Mouse (Mus musculus) mature B cell (primary cell): ENCODE measurements around the gene Gm3043.
"Not testable (repeated sequence)": the region's sequence is repeated elsewhere in the genome, so short reads cannot be mapped to it uniquely, and the experiment has no call there.

Source experiments
- in situ Hi-C: fragments of 300-500 bp; cut with MboI; formaldehyde crosslinking; loops from 2 replicates; pipeline ENCODE4 v1.14.3; 2019

Gm3043 gene

GRCm38 (mm10) chr14:3688483-3688882, at the start of gene Gm3043:
Gene Gm3043 (plus strand): TSS chr14:3688783.
- in situ Hi-C loops: not testable (repeated sequence)

GRCm38 (mm10) chr14:3651730-3652129, 36.9 kb upstream of the Gm3043 start, which contains the start of gene Gm3020:
Gene Gm3020 (plus strand): TSS chr14:3652030.
- in situ Hi-C loops: not testable (repeated sequence)
